Mouse (Mus musculus): Measurements from ENCODE around the gene Gm20894. TPM values are rescaled to one million over a fixed set of nuclear protein-coding genes. Genes with fewer than 3 reads are reported as not detected.
"Not testable (repeated sequence)": the region's sequence is repeated elsewhere in the genome, so short reads cannot be mapped to it uniquely, and the experiment has no call there.

Gene Gm20894
- polyA plus RNA-seq (2014; fragmentation: Nextera tagmentation; extraction: Ambion mirVana) = not detected in 2 replicates

- H3K9ac ChIP-seq (ENCODE audit: low read depth, low read length); H3K36me3 ChIP-seq (ENCODE audit: control insufficient read depth, insufficient read depth, low read length); H3K4me2 ChIP-seq (replicated peaks; ENCODE audit: low read depth, low read length); H3K9me3 ChIP-seq (ENCODE audit: control insufficient read depth, low read length); H3K27me3 ChIP-seq (ENCODE audit: control insufficient read depth, insufficient read depth, low read length); H3K27ac ChIP-seq (ENCODE audit: low read depth, low read length); H3K4me1 ChIP-seq (ENCODE audit: control insufficient read depth, insufficient read depth, low read length); ATAC-seq (ENCODE audit: low FRiP score, low TSS enrichment); H3K4me3 ChIP-seq (ENCODE audit: low read length): not testable (repeated sequence)
- WGBS = no CpG with 5 or more reads among the region's 5 CpGs
Observed at GRCm38 (mm10) chrY:28271412-28271811, at the start of gene Gm20894. Gene Gm20894, minus strand, starts transcription at chrY:28271512.

Measured in kidney, embryonic 14.5 days (tissue).